Mouse (Mus musculus): ENCODE measurements around the gene Tlr3.

Gene Tlr3

GRCm38 (mm10) chr8:45410882-45411281, at the start of gene Tlr3:
Gene Tlr3, minus strand, starts transcription at chr8:45411080.
- DNase-seq (ENCODE audit: extremely low spot score, low spot score) = no peak

GRCm38 (mm10) chr8:45457874-45458273, 47.0 kb upstream of the Tlr3 start:
- DNase-seq (ENCODE audit: extremely low spot score, low spot score) = no peak

DNA sequence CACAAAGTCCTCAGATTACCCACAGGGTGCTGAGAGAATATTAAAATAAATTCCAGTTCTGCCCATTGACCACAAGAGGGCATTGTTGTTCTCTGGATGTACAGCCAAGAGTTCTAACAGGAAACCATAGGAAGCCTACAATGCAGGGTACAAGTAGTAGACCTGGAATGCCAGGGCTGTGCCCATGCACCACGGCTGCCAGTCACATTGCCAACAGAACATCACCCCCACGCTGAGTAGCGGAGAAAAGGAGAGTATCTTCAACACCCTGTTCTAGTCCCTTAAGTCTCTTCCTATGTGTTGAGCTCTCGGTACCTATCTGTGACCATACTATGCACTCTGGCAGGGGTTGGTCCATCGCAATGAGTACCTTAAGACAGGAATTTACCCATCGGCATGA, 43.5 kb upstream of the Tlr3 start:
- DNase-seq (ENCODE audit: extremely low spot score, low spot score) = peak; percentile 39

GRCm38 (mm10) chr8:45452115-45452514, 41.2 kb upstream of the Tlr3 start:
- DNase-seq (ENCODE audit: extremely low spot score, low spot score) = no peak

- no peak for DNase-seq (ENCODE audit: extremely low spot score, low spot score)
Measured at GRCm38 (mm10) chr8:45448842-45449241, 38.0 kb upstream of the Tlr3 start.

DNA sequence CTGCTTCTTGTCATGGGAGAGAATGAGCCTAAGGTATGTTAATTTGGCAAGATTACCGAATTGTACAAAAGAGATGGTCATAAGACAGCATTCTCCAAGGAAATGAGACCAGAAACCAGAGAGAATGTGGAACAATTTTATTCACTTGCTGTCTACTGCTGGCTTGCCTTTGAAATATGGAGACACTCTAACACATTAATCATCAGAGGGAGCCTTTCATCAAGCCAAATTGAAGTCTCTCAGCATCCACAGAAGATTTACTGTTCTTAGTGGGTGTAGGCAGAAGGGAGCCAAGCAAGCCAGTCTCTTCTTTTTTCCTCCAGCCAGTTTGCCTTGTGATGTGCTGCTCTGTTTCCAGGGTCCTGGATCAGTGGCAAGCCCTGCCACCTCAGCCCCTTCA, 37.4 kb upstream of the Tlr3 start:
- no peak for DNase-seq (ENCODE audit: extremely low spot score, low spot score)

GRCm38 (mm10) chr8:45438899-45439535, 28.1 kb upstream of the Tlr3 start:
- no peak for DNase-seq (ENCODE audit: extremely low spot score, low spot score)

DNA sequence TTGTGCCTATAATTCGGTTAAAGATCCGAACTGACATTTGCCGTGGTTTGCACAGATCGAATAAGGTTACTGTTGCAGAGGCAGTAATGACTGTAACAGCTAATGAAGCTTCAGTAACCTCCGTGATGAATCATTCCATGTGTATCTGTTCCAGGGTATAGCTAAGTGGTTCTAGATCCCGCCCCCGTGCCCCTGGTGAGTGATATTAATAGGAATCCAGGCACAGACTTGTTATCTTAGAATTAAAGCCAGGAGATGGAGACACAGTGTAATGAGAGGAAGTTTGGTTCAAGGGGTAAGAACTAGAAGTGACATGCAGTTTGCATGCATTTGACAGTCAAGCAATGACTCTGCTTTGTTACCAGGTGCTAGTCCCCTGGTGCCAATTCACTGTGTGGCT, 9.3 kb upstream of the Tlr3 start:
- DNase-seq (ENCODE audit: extremely low spot score, low spot score) = no peak

GRCm38 (mm10) chr8:45414965-45415364, 4.1 kb upstream of the Tlr3 start:
- no peak for DNase-seq (ENCODE audit: extremely low spot score, low spot score)

DNA sequence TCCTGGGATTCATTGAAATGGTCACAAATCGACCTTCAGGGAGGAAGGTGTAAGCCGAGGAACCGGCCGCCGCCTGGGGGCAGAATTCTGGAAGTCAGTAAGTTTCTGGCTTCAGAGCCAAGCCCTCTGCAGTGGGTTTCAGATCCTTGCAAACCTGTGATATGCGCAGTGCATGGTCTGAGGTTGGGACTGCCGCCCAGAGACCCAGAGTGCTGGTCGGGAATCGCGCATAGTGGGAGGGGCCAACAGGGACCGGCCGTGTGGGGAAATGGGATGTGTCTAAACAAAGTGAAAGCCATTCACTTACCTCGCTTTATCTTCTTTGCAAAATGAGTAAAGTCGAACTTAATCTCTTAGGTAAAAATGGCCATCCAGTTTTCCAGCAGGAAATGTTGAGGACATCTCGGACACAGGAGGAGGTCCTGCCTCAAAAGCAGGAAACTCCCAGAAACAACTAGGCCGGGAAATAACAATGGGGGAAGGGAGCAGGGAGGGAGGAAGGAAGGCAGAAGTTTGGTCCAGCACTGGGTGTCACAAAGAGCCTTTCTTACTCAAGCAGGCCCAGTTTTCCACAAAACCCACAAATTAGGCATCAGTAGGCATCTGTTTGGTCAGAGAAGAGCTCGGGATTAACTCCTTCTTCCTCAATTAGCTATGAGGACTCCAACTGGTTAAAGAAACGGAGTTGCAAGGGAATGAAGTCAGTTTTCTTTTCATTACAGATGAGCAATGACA, 567 bp downstream of the Tlr3 start:
- peak; percentile 53 for DNase-seq (ENCODE audit: extremely low spot score, low spot score)

- DNase-seq (ENCODE audit: extremely low spot score, low spot score) = no peak
Measured at GRCm38 (mm10) chr8:45409702-45410101, 1.2 kb downstream of the Tlr3 start.

GRCm38 (mm10) chr8:45383250-45383649, 27.6 kb downstream of the Tlr3 start:
- no peak for DNase-seq (ENCODE audit: extremely low spot score, low spot score)

DNA sequence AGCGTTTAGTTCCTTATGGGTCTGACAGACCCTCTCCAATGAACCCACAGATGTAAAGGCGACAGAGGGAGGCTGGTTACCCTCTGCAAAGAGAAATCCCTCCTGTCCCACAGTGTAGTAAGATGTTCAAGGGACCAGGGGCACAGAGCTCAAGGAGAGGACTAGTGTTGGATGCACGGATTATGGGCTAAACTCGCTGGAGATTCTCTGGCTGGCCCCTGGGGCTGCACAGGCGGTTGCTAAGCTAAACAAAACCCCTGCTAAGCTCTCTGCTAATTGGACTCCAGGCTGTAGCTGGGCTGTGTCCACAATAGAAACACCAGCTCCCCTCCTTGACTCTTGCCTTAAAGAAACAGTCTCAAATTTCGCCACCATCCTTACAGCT, 28.9 kb downstream of the Tlr3 start, which contains the start of gene Fam149a:
Fam149a (minus strand) TSS at position 329 of the 385 bp plus-strand sequence.
- DNase-seq (ENCODE audit: extremely low spot score, low spot score) = peak; percentile 36

- DNase-seq (ENCODE audit: extremely low spot score, low spot score) = peak; percentile 39
Measured at GRCm38 (mm10) chr8:45381075-45381962, 29.6 kb downstream of the Tlr3 start.

DNA sequence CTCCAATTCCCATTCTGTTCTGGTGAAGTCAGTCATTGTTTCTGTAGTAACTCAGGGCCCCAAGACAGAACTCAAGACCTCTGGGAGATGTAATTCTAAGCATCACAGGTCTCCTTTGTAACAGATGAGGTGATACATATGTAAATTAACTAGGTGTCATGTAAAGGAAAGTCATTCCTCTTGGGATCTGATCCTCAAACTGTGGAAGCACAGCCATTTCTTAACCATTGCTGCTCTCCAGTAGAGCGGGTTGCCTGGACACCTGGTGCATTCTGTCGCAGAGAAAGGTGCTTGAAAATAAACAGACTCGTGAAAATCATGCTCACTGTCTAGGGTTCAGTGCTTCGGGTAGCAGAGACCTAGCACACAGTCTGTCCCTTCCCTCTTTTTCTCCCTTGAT, 30.3 kb downstream of the Tlr3 start:
- DNase-seq (ENCODE audit: extremely low spot score, low spot score) = no peak

GRCm38 (mm10) chr8:45374071-45374470, 36.8 kb downstream of the Tlr3 start:
- no peak for DNase-seq (ENCODE audit: extremely low spot score, low spot score)

DNA sequence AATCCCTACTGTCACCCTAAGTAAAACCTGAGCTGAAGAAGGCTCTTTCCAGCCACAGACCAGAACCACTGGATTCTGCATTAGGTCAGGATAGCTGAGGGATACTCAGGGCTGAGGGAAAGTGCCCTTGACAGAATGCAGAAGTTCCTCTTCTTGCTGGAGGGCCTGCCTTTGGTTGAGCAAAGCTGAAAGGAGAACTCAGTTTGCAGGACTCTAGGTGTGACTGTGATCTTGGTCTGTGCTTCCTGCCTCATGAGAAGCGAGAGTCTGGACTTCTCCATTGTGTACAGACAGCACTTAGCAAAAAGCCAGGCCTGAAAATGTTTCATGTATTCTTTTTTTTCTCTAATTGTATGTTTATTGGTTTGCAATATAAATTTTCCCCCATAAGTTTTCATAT, 43.7 kb downstream of the Tlr3 start:
- DNase-seq (ENCODE audit: extremely low spot score, low spot score) = no peak

- no peak for DNase-seq (ENCODE audit: extremely low spot score, low spot score)
Measured at GRCm38 (mm10) chr8:45363220-45363619, 47.7 kb downstream of the Tlr3 start.

- DNase-seq (ENCODE audit: extremely low spot score, low spot score) = no peak
Measured at GRCm38 (mm10) chr8:45362323-45362722, 48.6 kb downstream of the Tlr3 start.

DNA sequence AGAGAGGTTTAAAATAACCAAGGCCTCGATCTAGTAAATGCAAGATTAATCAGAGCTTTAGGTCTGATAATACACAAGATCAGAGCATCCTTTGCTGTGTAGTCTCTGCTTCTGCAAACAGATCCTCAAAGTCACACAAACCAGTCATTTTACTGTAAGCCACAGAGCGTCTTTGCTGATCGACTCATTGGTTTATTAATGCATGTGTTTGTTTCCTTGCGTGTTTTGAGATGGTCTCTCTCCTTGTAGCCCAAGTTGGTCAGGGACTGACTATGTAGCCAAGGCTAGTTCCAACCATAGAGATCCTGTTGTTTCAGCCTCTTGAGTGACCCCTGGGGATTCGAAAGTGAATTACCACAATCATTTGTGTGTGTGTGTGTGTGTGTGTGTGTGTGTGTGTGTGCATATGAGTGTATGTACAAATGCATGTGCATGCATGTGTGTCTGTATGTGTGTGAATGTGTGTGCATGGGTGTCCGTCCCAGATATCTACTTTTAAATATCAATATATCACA, 51.7 kb downstream of the Tlr3 start:
- DNase-seq (ENCODE audit: extremely low spot score, low spot score) = peak; percentile 15

DNA sequence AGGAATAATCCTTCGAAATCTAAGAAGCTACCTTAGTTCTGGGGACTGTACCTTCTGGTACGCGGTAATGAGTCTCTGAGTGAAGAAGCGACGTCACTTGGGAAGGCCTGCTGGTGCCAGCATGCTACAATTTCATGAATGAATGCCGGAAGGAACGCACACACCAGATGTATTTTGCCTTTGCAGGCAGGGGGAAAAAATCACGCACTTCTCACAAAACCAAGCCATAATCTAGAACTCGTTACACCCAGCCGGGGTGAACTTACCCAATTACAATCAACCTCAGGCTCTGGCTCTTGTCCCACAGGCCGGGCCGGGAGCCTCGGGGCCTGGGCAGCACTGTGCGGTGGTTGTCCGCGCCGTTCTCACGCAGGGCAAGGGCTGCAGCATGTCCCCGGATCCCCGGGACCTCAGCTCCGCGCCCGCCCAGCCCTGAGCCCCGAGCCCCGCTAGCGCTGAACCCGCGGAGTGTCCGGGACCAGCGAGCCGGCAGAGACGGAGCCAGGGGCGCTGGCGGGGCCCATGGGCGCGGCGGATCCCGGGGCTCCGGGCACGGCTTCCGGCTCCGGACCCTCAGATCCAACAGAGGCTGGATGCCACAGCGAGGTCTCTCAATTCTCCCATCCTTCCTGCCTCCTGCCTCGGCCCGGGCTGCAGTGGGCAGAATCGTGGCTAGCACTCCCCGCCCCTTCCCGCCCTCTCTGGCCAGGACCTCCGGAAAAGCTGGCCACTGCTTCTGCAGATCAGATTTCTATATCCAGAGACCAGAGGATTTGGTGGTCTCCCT, 52.6 kb downstream of the Tlr3 start:
- peak; percentile 65 for DNase-seq (ENCODE audit: extremely low spot score, low spot score)

Data from neural tube, embryonic 10.5 days (tissue).